Mouse (Mus musculus) erythroblast, embryonic 14.5 days (primary cell): ENCODE data around the gene Pam. TPM values are rescaled to one million over a fixed set of nuclear protein-coding genes. Genes with fewer than 3 reads are reported as not detected.

ENCODE experiments used
- H3K27me3 ChIP-seq: 2 replicates; pipeline ENCODE4 v1.6.1; 2012; ENCODE audit warnings: inconsistent platforms; ENCODE audit not compliant: control insufficient read depth
- H3K36me3 ChIP-seq: 2 replicates; pipeline ENCODE4 v1.6.1; 2012; ENCODE audit warnings: mild to moderate bottlenecking, inconsistent platforms; ENCODE audit not compliant: control insufficient read depth
- H3K4me1 ChIP-seq: 2 replicates; pipeline ENCODE4 v1.6.1; 2012; ENCODE audit warnings: inconsistent platforms; ENCODE audit not compliant: control insufficient read depth
- H3K4me3 ChIP-seq: replicated peaks from 2 replicates; pipeline ENCODE3; 2012; ENCODE audit warnings: moderate library complexity, mild to moderate bottlenecking, inconsistent platforms
- H3K9me3 ChIP-seq: 2 replicates; pipeline ENCODE4 v1.6.1; 2012; ENCODE audit warnings: low read length, inconsistent platforms, mixed read lengths; ENCODE audit not compliant: control insufficient read depth
- GATA1 ChIP-seq: IDR thresholded peaks from 2 replicates; pipeline ENCODE4 v1.6.1; 2012; ENCODE audit warnings: low read length, inconsistent platforms, mixed read lengths
- TAL1 ChIP-seq: IDR thresholded peaks from 3 replicates; pipeline ENCODE4 v1.6.1; 2012; ENCODE audit warnings: low read length, inconsistent platforms, mixed read lengths
- polyA plus RNA-seq: library from polyadenylated mRNA; stranded (reverse); fragments of >175 nt; gene quantifications from 2 replicates; pipeline ENCODE4 v1.2.3, GENCODE M21; 2012

The Pam gene
- polyA plus RNA-seq, 1 experiment, result 0.12 TPM

GRCm38 (mm10) chr1:97997088-97997487 is 98.4 kb downstream of the Pam start:
- Histone ChIP-seq H3K36me3 (no peaks in the 10 kb centered on the region), H3K27me3 (no peaks in the 10 kb centered on the region), H3K9me3 (no peaks in the 10 kb centered on the region), H3K4me1 (no peaks in the 10 kb centered on the region), H3K4me3 (no peak overlapping the region)
- no peak for TF ChIP-seq GATA1
- TF ChIP-seq TAL1, result no peak

- no peaks in the 10 kb centered on the region for H3K27me3 ChIP-seq
- no peaks in the 10 kb centered on the region for H3K4me1 ChIP-seq
- H3K36me3 ChIP-seq, result no peaks in the 10 kb centered on the region
- TF ChIP-seq GATA1, result no peak
- no peak for TF ChIP-seq TAL1
- H3K9me3 ChIP-seq, result no peaks in the 10 kb centered on the region
- no peak overlapping the region for H3K4me3 ChIP-seq
Observed at GRCm38 (mm10) chr1:97991976-97992375, 103.5 kb downstream of the Pam start.

- no peak for TF ChIP-seq TAL1
- TF ChIP-seq GATA1, result no peak
- Histone ChIP-seq H3K4me3 (no peak overlapping the region), H3K4me1 (no peaks in the 10 kb centered on the region), H3K27me3 (peaks cover under 1% of the 10 kb centered on the region; the same call in 1 of the 2 replicates), H3K36me3 (no peaks in the 10 kb centered on the region), H3K9me3 (no peaks in the 10 kb centered on the region)
Observed at GRCm38 (mm10) chr1:97983189-97983588, 112.3 kb downstream of the Pam start.

GRCm38 (mm10) chr1:97979422-97979821 is 116.0 kb downstream of the Pam start:
- H3K4me3 ChIP-seq, result no peak overlapping the region
- peaks cover 21% of the 10 kb centered on the region for H3K27me3 ChIP-seq
- H3K9me3 ChIP-seq, result no peaks in the 10 kb centered on the region
- H3K36me3 ChIP-seq, result no peaks in the 10 kb centered on the region
- H3K4me1 ChIP-seq, result peaks cover 4% of the 10 kb centered on the region
- TF ChIP-seq GATA1, result no peak
- TF ChIP-seq TAL1, result no peak

GRCm38 (mm10) chr1:97977521-97977920 is 117.9 kb downstream of the Pam start:
- H3K4me1 ChIP-seq, result peaks cover 4% of the 10 kb centered on the region
- TF ChIP-seq TAL1, result no peak
- no peak for TF ChIP-seq GATA1
- H3K4me3 ChIP-seq, result no peak overlapping the region
- H3K9me3 ChIP-seq, result no peaks in the 10 kb centered on the region
- H3K36me3 ChIP-seq, result no peaks in the 10 kb centered on the region
- peaks cover 21% of the 10 kb centered on the region for H3K27me3 ChIP-seq

- Histone ChIP-seq H3K4me3 (peak overlapping the region; percentile 43), H3K9me3 (no peaks in the 10 kb centered on the region), H3K36me3 (no peaks in the 10 kb centered on the region), H3K27me3 (peaks cover 21% of the 10 kb centered on the region), H3K4me1 (peaks cover 4% of the 10 kb centered on the region)
- TF ChIP-seq TAL1, result no peak
- no peak for TF ChIP-seq GATA1
Observed at GRCm38 (mm10) chr1:97976873-97977473, 118.5 kb downstream of the Pam start.

- no peak overlapping the region for H3K4me3 ChIP-seq
- peaks cover 21% of the 10 kb centered on the region for H3K27me3 ChIP-seq
- no peaks in the 10 kb centered on the region for H3K9me3 ChIP-seq
- TF ChIP-seq TAL1 (no peak), GATA1 (no peak)
- H3K36me3 ChIP-seq, result no peaks in the 10 kb centered on the region
- H3K4me1 ChIP-seq, result peaks cover 4% of the 10 kb centered on the region
Observed at GRCm38 (mm10) chr1:97976072-97976471, 119.4 kb downstream of the Pam start.

- no peaks in the 10 kb centered on the region for H3K9me3 ChIP-seq
- peaks cover 21% of the 10 kb centered on the region for H3K27me3 ChIP-seq
- TF ChIP-seq TAL1, result no peak
- TF ChIP-seq GATA1, result no peak
- no peaks in the 10 kb centered on the region for H3K36me3 ChIP-seq
- H3K4me1 ChIP-seq, result peaks cover 4% of the 10 kb centered on the region
- no peak overlapping the region for H3K4me3 ChIP-seq
Observed at GRCm38 (mm10) chr1:97974968-97975367, 120.5 kb downstream of the Pam start.

GRCm38 (mm10) chr1:97969765-97970164 is 125.7 kb downstream of the Pam start:
- Histone ChIP-seq H3K9me3 (no peaks in the 10 kb centered on the region), H3K4me1 (no peaks in the 10 kb centered on the region), H3K4me3 (no peak overlapping the region), H3K27me3 (no peaks in the 10 kb centered on the region), H3K36me3 (no peaks in the 10 kb centered on the region)
- TF ChIP-seq TAL1 (no peak), GATA1 (no peak)

- TF ChIP-seq TAL1 (no peak), GATA1 (no peak)
- H3K27me3 ChIP-seq, result no peaks in the 10 kb centered on the region
- no peak overlapping the region for H3K4me3 ChIP-seq
- H3K36me3 ChIP-seq, result no peaks in the 10 kb centered on the region
- H3K9me3 ChIP-seq, result no peaks in the 10 kb centered on the region
- H3K4me1 ChIP-seq, result no peaks in the 10 kb centered on the region
Observed at GRCm38 (mm10) chr1:97963711-97964110, 131.7 kb downstream of the Pam start.
